Mouse (Mus musculus) fat pad, adult 2 months (tissue): ENCODE data around the gene Aff1.
A peak's percentile ranks its signal among the peaks of the same experiment; 100 is the strongest.

Source experiments
- DNase-seq: peaks from one replicate; pipeline ENCODE4 v3.0.0-alpha.2; 2011; ENCODE audit warnings: low read depth, low spot score; ENCODE audit errors: extremely low read depth

The Aff1 gene

DNA sequence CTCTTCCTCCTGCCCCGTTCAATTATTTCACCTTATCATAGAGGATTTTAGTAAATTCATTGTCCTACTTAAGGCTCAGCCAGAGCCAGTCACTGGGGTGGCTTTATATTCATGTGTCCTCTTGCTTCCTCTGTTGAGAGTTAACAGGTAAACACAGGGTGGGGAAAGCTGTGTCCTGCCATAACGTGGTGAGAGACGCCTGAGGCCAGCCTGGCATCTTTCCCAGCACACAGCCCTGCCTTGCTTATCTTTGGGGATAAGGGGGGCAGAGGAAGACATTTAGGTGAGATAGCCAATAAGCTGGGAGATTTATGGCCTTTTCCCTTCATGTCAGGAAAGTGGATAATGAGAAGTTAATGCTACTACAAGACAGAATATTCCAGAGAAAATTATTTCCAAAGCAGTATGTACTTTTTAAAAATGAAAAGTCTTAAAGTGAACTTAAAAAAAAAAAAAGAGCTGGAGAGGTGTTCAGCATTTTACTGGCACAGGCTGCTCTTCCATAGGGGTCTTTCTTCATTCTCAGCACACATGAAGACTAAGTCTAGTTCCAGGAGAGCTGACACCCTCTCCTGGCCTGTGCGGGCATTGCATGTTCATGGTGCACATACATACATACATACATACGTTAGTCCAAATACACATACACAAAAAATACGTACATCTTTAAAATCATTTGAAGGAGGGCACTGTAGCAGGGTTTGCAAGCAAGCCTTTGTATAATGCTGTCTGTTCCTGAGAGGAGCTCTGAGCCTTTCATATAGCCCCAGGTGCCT lies 78.5 kb downstream of the Aff1 start:
- DNase-seq = no peak

- DNase-seq = no peak
Observed at GRCm38 (mm10) chr5:103771380-103771779, 79.2 kb downstream of the Aff1 start.

GRCm38 (mm10) chr5:103772252-103772651 lies 80.1 kb downstream of the Aff1 start:
- no peak for DNase-seq

GRCm38 (mm10) chr5:103773100-103773552 lies 81.0 kb downstream of the Aff1 start:
- no peak for DNase-seq

GRCm38 (mm10) chr5:103774703-103775333 lies 82.6 kb downstream of the Aff1 start:
- no peak for DNase-seq

- DNase-seq = no peak
Observed at GRCm38 (mm10) chr5:103775429-103775828, 83.3 kb downstream of the Aff1 start.

GRCm38 (mm10) chr5:103776842-103777241 lies 84.7 kb downstream of the Aff1 start:
- no peak for DNase-seq

DNA sequence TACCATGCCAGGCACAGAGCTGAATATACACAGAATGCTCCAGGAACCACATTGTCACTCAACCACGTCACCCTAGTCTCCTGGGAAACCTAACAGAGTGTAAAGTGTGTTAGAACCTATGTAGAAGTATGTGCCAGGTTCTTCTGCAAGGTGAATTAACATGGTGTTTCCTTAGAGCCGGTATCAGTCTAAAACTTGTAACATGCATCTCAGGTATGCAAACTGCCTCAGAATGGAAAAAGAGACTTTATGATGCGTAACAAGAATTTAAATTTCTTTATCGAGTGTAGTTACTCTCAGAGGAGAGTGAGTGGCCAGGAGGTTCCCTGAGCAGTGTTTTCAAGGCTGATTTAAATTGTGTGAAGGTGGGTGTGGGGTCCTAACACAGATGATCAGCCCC lies 85.3 kb downstream of the Aff1 start:
- DNase-seq = no peak

- DNase-seq = peak; percentile 93
Observed at GRCm38 (mm10) chr5:103778314-103779117, 86.3 kb downstream of the Aff1 start.

- no peak for DNase-seq
Observed at GRCm38 (mm10) chr5:103779836-103780235, 87.7 kb downstream of the Aff1 start.

- DNase-seq = no peak
Observed at GRCm38 (mm10) chr5:103780266-103780665, 88.1 kb downstream of the Aff1 start.

GRCm38 (mm10) chr5:103780836-103781235 lies 88.7 kb downstream of the Aff1 start:
- no peak for DNase-seq

GRCm38 (mm10) chr5:103783086-103783668 lies 91.0 kb downstream of the Aff1 start:
- no peak for DNase-seq

DNA sequence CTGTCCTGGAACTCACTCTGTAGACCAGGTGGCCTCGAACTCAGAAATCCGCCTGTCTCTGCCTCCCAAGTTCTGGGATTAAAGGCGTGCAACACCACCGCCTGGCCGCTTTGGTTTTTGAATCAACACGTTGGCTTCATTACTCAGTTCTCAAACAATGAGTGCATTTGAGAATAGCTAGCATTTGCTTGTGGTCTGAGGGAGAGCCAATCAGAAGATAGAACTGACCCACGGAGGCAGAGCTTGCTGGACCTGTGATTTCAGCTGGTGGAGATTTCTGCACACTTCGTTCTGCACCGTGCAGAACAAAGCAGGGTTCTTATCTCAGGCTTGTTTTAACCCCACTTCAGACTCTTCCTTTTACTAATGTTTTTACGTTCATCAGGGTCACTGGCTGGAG lies 93.9 kb downstream of the Aff1 start:
- no peak for DNase-seq

DNA sequence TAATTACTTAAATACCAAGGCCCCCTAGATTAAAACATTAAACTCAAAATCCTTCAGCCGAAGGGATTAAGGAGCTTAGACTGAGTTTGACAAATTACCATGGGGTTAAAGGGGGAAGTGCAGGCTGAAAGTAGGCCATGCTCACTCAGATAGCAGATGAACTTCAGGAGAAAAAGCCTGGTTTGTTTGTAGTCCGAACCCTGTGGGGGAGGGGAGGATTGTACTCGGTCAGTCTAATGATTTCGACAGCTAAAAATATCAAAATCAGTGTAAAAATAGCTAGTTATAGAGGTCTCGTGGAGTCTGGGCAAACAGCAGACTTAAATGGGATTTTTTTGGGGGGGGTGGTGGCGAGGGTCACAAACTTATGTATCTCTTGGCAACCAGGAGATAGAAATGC lies 96.3 kb downstream of the Aff1 start:
- DNase-seq = no peak

GRCm38 (mm10) chr5:103788976-103789375 lies 96.8 kb downstream of the Aff1 start:
- no peak for DNase-seq

DNA sequence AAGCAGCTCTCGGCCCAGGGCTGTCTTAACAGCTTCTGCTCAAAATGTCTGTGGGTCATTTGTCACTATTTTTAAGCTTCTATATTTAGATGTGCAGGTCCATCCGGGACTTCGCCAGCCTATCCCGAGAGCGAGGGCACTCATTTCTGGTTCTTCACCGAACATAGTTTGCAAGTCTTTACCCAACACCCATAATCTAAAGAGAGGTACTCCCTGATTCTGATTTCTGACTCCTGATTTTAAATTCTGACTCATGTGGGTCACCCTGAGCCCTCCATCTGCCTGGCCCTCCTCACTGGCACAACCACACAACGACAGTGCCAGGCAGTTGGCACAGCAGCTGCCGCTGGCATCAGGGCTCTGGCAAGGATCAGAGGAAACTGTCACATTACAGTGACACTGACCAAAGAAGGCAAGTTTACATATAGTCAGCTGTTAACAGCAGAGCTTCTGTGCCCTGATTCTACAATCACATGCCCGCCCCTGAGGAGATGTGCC lies 97.5 kb downstream of the Aff1 start:
- DNase-seq = no peak

GRCm38 (mm10) chr5:103791741-103792140 lies 99.6 kb downstream of the Aff1 start:
- DNase-seq = no peak

DNA sequence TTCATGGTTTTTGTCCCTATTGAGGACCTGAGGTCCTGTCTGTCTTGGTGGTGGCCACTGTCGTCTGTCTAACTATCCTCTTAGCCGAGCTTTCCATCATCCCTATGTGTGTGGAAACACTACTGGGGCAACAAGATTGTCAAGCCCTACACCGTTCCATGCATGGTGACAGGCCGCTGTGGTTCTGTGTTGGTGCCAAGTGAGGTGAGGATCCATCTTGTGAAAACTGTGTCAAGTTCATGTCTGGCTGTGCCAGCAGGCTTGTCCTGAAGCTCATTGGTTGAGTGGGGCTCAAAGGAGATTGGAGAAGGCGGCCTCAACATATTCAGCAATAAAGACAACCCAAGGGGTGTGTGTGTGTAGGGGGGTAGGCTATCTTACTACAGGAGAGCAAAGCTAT lies 102.9 kb downstream of the Aff1 start:
- DNase-seq = no peak

GRCm38 (mm10) chr5:103796035-103796434 lies 103.9 kb downstream of the Aff1 start:
- DNase-seq = no peak

DNA sequence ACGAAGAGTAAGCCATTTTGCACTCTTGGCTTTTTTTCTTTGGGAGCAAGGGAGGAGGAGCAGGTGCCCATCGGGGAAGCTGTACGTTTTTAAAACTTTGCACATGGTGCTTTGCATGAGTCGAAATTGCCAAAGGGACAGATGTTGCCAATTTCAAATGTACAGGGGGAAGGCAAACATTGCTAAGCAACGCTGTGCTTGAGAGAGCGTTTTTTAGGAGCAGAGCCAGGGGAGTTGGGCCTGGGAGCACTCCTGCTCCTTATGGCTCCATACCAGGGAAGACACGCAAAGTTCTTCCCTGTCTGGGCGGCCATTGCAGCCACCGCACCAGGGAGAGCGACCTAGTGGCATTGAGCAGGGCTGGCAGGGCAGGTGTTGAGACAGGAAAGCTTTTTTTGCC lies 105.6 kb downstream of the Aff1 start:
- no peak for DNase-seq
